In the genomic region with DNA sequence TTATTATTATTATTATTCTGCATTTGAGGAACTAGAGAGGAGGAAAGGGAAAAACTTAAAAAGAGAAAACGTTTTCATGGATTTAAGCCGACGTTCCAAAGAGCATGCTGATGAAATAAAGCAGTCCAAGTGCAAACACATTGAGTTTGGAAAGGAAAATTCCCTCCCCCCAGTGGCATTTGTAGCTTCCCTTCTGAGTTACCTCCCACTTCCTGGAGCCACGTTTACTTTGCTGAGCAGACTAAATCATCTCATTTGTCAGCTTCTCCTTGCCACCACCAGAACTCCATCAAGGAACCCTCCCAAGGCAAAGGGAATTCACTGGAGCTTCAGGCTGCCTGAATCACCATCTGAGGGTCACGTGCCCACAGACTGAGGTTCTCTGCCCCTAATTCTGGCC, we compare ENCODE assay signal across 23 mouse cellular contexts.
DNase-seq lines count a peak whose midpoint lies in the region; ATAC-seq and TF ChIP-seq lines count a peak whose summit lies in the region.
"Had no signal": no experiment of that assay in that cellular context is flagged by ENCODE, and none has a peak within 500 bp of the region (broad histone marks: within the 10 kb centered on the region; RNA-seq: fewer than 3 reads in every experiment).

No protein-coding gene starts in this region.

- no peak for ATAC-seq in kidney, postnatal 0 days (replicated peaks; ENCODE audit: low FRiP score, low read depth)
- ATAC-seq in kidney, embryonic 14.5 days (ENCODE audit: low FRiP score, low TSS enrichment): no peak
- ATAC-seq in limb, embryonic 13.5 days (ENCODE audit: low FRiP score, low read depth): no peak
- ATAC-seq: CD4-positive, CD25-positive, alpha-beta regulatory T cell, adult 4 months; forebrain, embryonic 15.5 days had no signal

- no peaks in the 10 kb centered on the region for H3K9me3 ChIP-seq in kidney, postnatal 0 days (replicated peaks; ENCODE audit: low read length)
- no peaks in the 10 kb centered on the region for H3K9me3 ChIP-seq in kidney, embryonic 14.5 days (ENCODE audit: control insufficient read depth, low read length)
- no peaks in the 10 kb centered on the region for H3K9me3 ChIP-seq in limb, embryonic 13.5 days
- H3K9me3 ChIP-seq: forebrain, embryonic 15.5 days; heart, embryonic 10.5 days had no signal

- peak; percentile 17 for DNase-seq in embryo, embryonic 10 days (ENCODE audit: low spot score)
- no peak for DNase-seq in embryo, embryonic 9.5 days (ENCODE audit: extremely low spot score)
- peak; percentile 68 for DNase-seq in kidney, postnatal 0 days (ENCODE audit: low spot score)
- DNase-seq in 3T3-L1 (ENCODE audit: low read depth, low spot score): peak; percentile 22
- DNase-seq in ovary, postnatal 10 days (ENCODE audit: low spot score): no peak
- DNase-seq in adrenal gland, postnatal 4 days (ENCODE audit: low spot score in 2 of 2): no peak
- DNase-seq: adrenal gland, postnatal 10 days; cerebellum, adult 11 months; cerebellum, postnatal 10 days; kidney, postnatal 4 days; layer of hippocampus, adult 9-11 months; liver; retina, postnatal 1 day; thymus, postnatal 14 days had no signal

- no peaks in the 10 kb centered on the region for H3K36me3 ChIP-seq in kidney, postnatal 0 days (ENCODE audit: insufficient read depth, low read length)
- H3K36me3 ChIP-seq in kidney, embryonic 14.5 days (ENCODE audit: control insufficient read depth, insufficient read depth, low read length): no peaks in the 10 kb centered on the region
- H3K36me3 ChIP-seq in limb, embryonic 13.5 days: no peaks in the 10 kb centered on the region
- H3K36me3 ChIP-seq: forebrain, embryonic 15.5 days; heart, embryonic 10.5 days had no signal

- no peaks in the 10 kb centered on the region for H3K27me3 ChIP-seq in kidney, postnatal 0 days (ENCODE audit: insufficient read depth, low read length)
- no peaks in the 10 kb centered on the region for H3K27me3 ChIP-seq in kidney, embryonic 14.5 days (ENCODE audit: control insufficient read depth, insufficient read depth, low read length)
- no peaks in the 10 kb centered on the region for H3K27me3 ChIP-seq in limb, embryonic 13.5 days
- H3K27me3 ChIP-seq: forebrain, embryonic 15.5 days; Patski had no signal

- H3K4me3 ChIP-seq in kidney, postnatal 0 days (replicated peaks; ENCODE audit: low read depth, low read length): no peak overlapping the region
- H3K4me3 ChIP-seq in kidney, embryonic 14.5 days (ENCODE audit: low read length): no peak overlapping the region
- no peak overlapping the region for H3K4me3 ChIP-seq in limb, embryonic 13.5 days
- H3K4me3 ChIP-seq: forebrain, embryonic 15.5 days; heart, embryonic 10.5 days had no signal

- no peak overlapping the region for H3K4me2 ChIP-seq in kidney, postnatal 0 days (ENCODE audit: low read length)
- no peak overlapping the region for H3K4me2 ChIP-seq in kidney, embryonic 14.5 days (replicated peaks; ENCODE audit: low read depth, low read length)
- H3K4me2 ChIP-seq in limb, embryonic 13.5 days (replicated peaks): no peak overlapping the region
- H3K4me2 ChIP-seq: forebrain, embryonic 15.5 days; hindbrain, embryonic 14.5 days; midbrain, embryonic 11.5 days had no signal

- H3K9ac ChIP-seq in kidney, postnatal 0 days (ENCODE audit: low read depth, low read length): no peak overlapping the region
- no peak overlapping the region for H3K9ac ChIP-seq in kidney, embryonic 14.5 days (ENCODE audit: low read depth, low read length)
- no peak overlapping the region for H3K9ac ChIP-seq in limb, embryonic 13.5 days
- H3K9ac ChIP-seq: forebrain, embryonic 15.5 days; hindbrain, embryonic 14.5 days had no signal

- H3K4me1 ChIP-seq in kidney, postnatal 0 days (replicated peaks; ENCODE audit: insufficient read depth, low read length): peaks cover 6% of the 10 kb centered on the region; the same call in 1 of the 2 replicates
- no peaks in the 10 kb centered on the region for H3K4me1 ChIP-seq in kidney, embryonic 14.5 days (ENCODE audit: control insufficient read depth, insufficient read depth, low read length)
- peaks cover 16% of the 10 kb centered on the region for H3K4me1 ChIP-seq in limb, embryonic 13.5 days
- H3K4me1 ChIP-seq: forebrain, embryonic 15.5 days; heart, embryonic 10.5 days had no signal

- 31% methylated on average over 5 of the region's 5 CpGs for WGBS in kidney, postnatal 0 days
- WGBS in kidney, embryonic 14.5 days: 38% methylated on average over 5 of the region's 5 CpGs
- WGBS in limb, embryonic 13.5 days: 40% methylated on average over 5 of the region's 5 CpGs

- peak overlapping the region; percentile 54; the same call in 1 of the 2 replicates for H3K27ac ChIP-seq in kidney, postnatal 0 days
- H3K27ac ChIP-seq in kidney, embryonic 14.5 days (ENCODE audit: low read depth, low read length): no peak overlapping the region; the same call in 1 of the 2 replicates
- H3K27ac ChIP-seq in limb, embryonic 13.5 days: peak overlapping the region; percentile 89
- H3K27ac ChIP-seq: forebrain, embryonic 15.5 days; heart, embryonic 10.5 days; hindbrain, embryonic 14.5 days; macrophage had no signal

- TF ChIP-seq CTCF in kidney, postnatal 0 days (IDR thresholded peaks at IDR 0.05; ENCODE audit: low read depth): no peak

Comparison
In these comparisons a context has a peak if more than half of its experiments do, and no peak if none do; other contexts are left out.
1. DNase-seq: peak in embryo, embryonic 10 days (single experiment), kidney, postnatal 0 days (single experiment) and 3T3-L1 (single experiment); none in embryo, embryonic 9.5 days (single experiment), ovary, postnatal 10 days (single experiment) and adrenal gland, postnatal 4 days (0 of 2).